Mouse (Mus musculus) frontal cortex, adult 2 months (tissue): ENCODE results near the gene Slc17a6. TPM values are rescaled to one million over a fixed set of nuclear protein-coding genes. Genes with fewer than 3 reads are reported as not detected.
"Not testable (repeated sequence)": the region's sequence is repeated elsewhere in the genome, so short reads cannot be mapped to it uniquely, and the experiment has no call there.

Source experiments
- DNase-seq, 2 experiments: peaks; one replicate each; pipeline ENCODE4 v3.0.0; 2022; ENCODE audit warnings: low spot score in 1 of 2; ENCODE audit errors: extremely low spot score in 1 of 2
- polyA plus RNA-seq: library from polyadenylated mRNA; depleted of rRNA; stranded (reverse); fragments of >200 nt; gene quantifications from 2 replicates; pipeline ENCODE4 v1.2.3, GENCODE M21; 2012; rRNA removed

Slc17a6 gene
- polyA plus RNA-seq, 1 experiment, result 9.2 TPM

DNA sequence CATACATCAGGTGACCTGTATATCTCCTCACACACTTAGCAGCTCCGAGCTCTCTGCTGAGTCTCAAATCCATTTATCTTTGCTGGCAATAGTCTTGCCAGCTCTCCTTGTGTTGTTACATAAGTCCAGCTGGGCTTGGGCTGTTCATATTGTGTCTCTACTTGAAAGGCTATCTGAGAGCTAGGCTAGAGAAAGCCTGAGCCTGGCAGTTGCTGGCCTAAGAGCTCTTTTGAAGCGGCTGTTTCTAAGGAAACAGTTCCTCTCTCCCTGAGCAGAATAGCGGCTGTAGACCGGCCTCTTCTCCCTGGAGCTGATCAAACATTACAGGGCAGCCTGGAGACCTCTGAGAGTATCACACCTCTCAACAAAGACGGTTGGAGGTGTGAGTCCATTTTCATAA, 40.6 kb downstream of the Slc17a6 start:
- peak in 1 of 2 experiments; percentile 9 for DNase-seq

GRCm38 (mm10) chr7:51693539-51694217, 71.9 kb downstream of the Slc17a6 start:
- DNase-seq, result no peak

- no peak for DNase-seq
These were observed 72.6 kb downstream of the Slc17a6 start for GRCm38 (mm10) chr7:51694452-51694851.

GRCm38 (mm10) chr7:51709508-51709907, 87.7 kb downstream of the Slc17a6 start:
- no peak for DNase-seq

DNA sequence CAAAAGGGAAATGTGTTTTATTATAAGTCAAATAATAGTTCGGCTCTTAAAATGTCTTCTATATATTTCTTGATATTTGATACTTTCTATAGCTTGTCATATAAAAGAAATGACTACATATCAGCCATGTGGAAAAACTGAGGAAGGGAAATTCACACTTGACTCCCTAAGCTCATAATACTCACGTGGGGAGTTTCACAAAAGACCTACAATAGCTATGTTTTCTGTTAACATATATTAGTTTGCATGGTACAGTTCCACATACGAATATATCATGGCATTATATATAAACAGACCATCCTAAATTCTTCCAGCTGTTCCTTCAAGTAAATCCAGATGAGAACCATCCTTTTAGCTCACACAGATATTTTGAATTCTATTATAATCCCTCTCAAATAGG, 88.5 kb downstream of the Slc17a6 start:
- not testable (repeated sequence) for DNase-seq

DNA sequence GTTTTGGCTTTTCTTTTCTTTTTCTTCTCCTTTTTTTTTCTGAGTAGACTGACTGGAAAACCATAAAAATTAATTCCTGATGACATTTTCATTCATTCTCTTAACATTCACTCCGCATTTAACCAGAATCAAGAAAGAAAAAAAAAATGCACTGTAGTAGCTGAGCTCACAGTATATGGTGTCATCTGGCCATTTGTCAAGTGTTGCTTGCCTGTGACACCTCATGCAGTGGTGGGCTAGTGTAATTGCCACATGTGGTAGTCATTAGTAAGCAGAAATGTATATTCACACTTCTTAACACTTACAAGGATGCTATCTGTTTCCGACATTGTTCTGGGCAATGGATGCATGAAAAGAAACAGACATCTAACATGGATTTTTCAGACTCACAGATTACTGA, 94.0 kb downstream of the Slc17a6 start:
- no peak for DNase-seq

Other genes starting within 250 kb of the Slc17a6 start
- 0.36 and 0.50 TPM in 2 replicates for gene Ano5, start 111.0 kb upstream of the Slc17a6 start, polyA plus RNA-seq
- gene Gas2, start 240.0 kb downstream of the Slc17a6 start, polyA plus RNA-seq, result 9.7 and 11.5 TPM in 2 replicates
- 4.8 and 5.0 TPM in 2 replicates for gene Fancf, start 240.3 kb downstream of the Slc17a6 start, polyA plus RNA-seq